Mouse (Mus musculus): Measurements from ENCODE around the gene Zfp398.

The Zfp398 gene

GRCm38 (mm10) chr6:47904361-47904760, 68.9 kb downstream of the Zfp398 start:
- DNase-seq (ENCODE audit: low spot score): no peak

GRCm38 (mm10) chr6:47904917-47905695, 69.6 kb downstream of the Zfp398 start:
- DNase-seq (ENCODE audit: low spot score): no peak

- DNase-seq (ENCODE audit: low spot score): no peak
These were observed 70.9 kb downstream of the Zfp398 start for GRCm38 (mm10) chr6:47906326-47906725.

- no peak for DNase-seq (ENCODE audit: low spot score)
These were observed 73.5 kb downstream of the Zfp398 start for GRCm38 (mm10) chr6:47909007-47909406.

GRCm38 (mm10) chr6:47911650-47912049, 76.2 kb downstream of the Zfp398 start:
- no peak for DNase-seq (ENCODE audit: low spot score)

GRCm38 (mm10) chr6:47912991-47913390, 77.5 kb downstream of the Zfp398 start:
- DNase-seq (ENCODE audit: low spot score): no peak

- DNase-seq (ENCODE audit: low spot score): no peak
These were observed 81.6 kb downstream of the Zfp398 start for GRCm38 (mm10) chr6:47917051-47917450.

GRCm38 (mm10) chr6:47918768-47919274, 83.4 kb downstream of the Zfp398 start:
- no peak for DNase-seq (ENCODE audit: low spot score)

GRCm38 (mm10) chr6:47919646-47920446, 84.4 kb downstream of the Zfp398 start:
- no peak for DNase-seq (ENCODE audit: low spot score)

GRCm38 (mm10) chr6:47920447-47921340, 85.2 kb downstream of the Zfp398 start, which contains the start of gene Zfp212:
TSS of gene Zfp212 (plus strand) at chr6:47920476.
- DNase-seq (ENCODE audit: low spot score): peak; percentile 91
